Mouse (Mus musculus) adipocyte (in vitro differentiated cells): ENCODE results near the gene H2al1j.
"Not testable (repeated sequence)": the region's sequence is repeated elsewhere in the genome, so short reads cannot be mapped to it uniquely, and the experiment has no call there.

Source experiments
- DNase-seq: peaks from one replicate; pipeline ENCODE4 v3.0.0-alpha.2; 2016; ENCODE audit warnings: low spot score

Gene H2al1j

GRCm38 (mm10) chrX:11327522-11327921, at the start of gene H2al1j:
H2al1j (plus strand) TSS chrX:11327822.
- not testable (repeated sequence) for DNase-seq

- no peak for DNase-seq
Measured at GRCm38 (mm10) chrX:11280741-11281140, 46.9 kb upstream of the H2al1j start.

- no peak for DNase-seq
Measured at GRCm38 (mm10) chrX:11288306-11288882, 39.2 kb upstream of the H2al1j start.

GRCm38 (mm10) chrX:11289244-11289643, 38.4 kb upstream of the H2al1j start:
- DNase-seq, result no peak

GRCm38 (mm10) chrX:11298957-11299356, 28.7 kb upstream of the H2al1j start, which contains the start of gene H2al1a:
H2al1a (plus strand) TSS chrX:11299257.
- not testable (repeated sequence) for DNase-seq

- DNase-seq, result not testable (repeated sequence)
Measured at GRCm38 (mm10) chrX:11302132-11302531, 25.5 kb upstream of the H2al1j start, which contains the start of gene H2al1b. H2al1b (plus strand) TSS chrX:11302432.

GRCm38 (mm10) chrX:11305355-11305754, 22.3 kb upstream of the H2al1j start, which contains the start of gene H2al1c:
H2al1c (plus strand) TSS chrX:11305655.
- DNase-seq, result not testable (repeated sequence)

- not testable (repeated sequence) for DNase-seq
Measured at GRCm38 (mm10) chrX:11308524-11308923, 19.1 kb upstream of the H2al1j start, which contains the start of gene H2al1d. H2al1d (plus strand) TSS chrX:11308824.

GRCm38 (mm10) chrX:11311634-11312033, 16.0 kb upstream of the H2al1j start, which contains the start of gene H2al1e:
H2al1e (plus strand) TSS chrX:11311934.
- not testable (repeated sequence) for DNase-seq

- not testable (repeated sequence) for DNase-seq
Measured at GRCm38 (mm10) chrX:11314858-11315257, 12.8 kb upstream of the H2al1j start, which contains the start of gene H2al1f. H2al1f (plus strand) TSS chrX:11315158.

GRCm38 (mm10) chrX:11317956-11318355, 9.7 kb upstream of the H2al1j start, which contains the start of gene H2al1g:
H2al1g (plus strand) TSS chrX:11318256.
- not testable (repeated sequence) for DNase-seq

- not testable (repeated sequence) for DNase-seq
Measured at GRCm38 (mm10) chrX:11321192-11321591, 6.4 kb upstream of the H2al1j start, which contains the start of gene H2al1h. H2al1h (plus strand) TSS chrX:11321492.

- not testable (repeated sequence) for DNase-seq
Measured at GRCm38 (mm10) chrX:11324359-11324758, 3.3 kb upstream of the H2al1j start, which contains the start of gene H2al1i. H2al1i (plus strand) TSS chrX:11324659.

- no peak for DNase-seq
Measured at GRCm38 (mm10) chrX:11345762-11346161, 18.1 kb downstream of the H2al1j start.

- DNase-seq, result no peak
Measured at GRCm38 (mm10) chrX:11346756-11347155, 19.1 kb downstream of the H2al1j start.

- DNase-seq, result no peak
Measured at GRCm38 (mm10) chrX:11360823-11361222, 33.2 kb downstream of the H2al1j start.

GRCm38 (mm10) chrX:11361261-11361660, 33.6 kb downstream of the H2al1j start:
- DNase-seq, result no peak

- no peak for DNase-seq
Measured at GRCm38 (mm10) chrX:11363890-11364289, 36.3 kb downstream of the H2al1j start.

GRCm38 (mm10) chrX:11365151-11365550, 37.5 kb downstream of the H2al1j start:
- no peak for DNase-seq
